12 mouse cellular contexts compared by ENCODE assay signal in genomic region chr5:3521741-3522140, GRCm38 (mm10).
"Had no signal": no experiment of that assay in that cellular context is flagged by ENCODE, and none has a peak within 500 bp of the region (broad histone marks: within the 10 kb centered on the region; RNA-seq: fewer than 3 reads in every experiment).

No protein-coding gene starts in this region.

- H3K4me3 ChIP-seq: kidney, embryonic 15.5 days; limb, embryonic 13.5 days; neural tube, embryonic 12.5 days had no signal

- H3K4me2 ChIP-seq: kidney, embryonic 15.5 days; limb, embryonic 13.5 days; neural tube, embryonic 12.5 days had no signal

- H3K9ac ChIP-seq: kidney, embryonic 15.5 days; limb, embryonic 13.5 days; liver, embryonic 14.5 days; neural tube, embryonic 12.5 days had no signal

- H3K27ac ChIP-seq: kidney, embryonic 15.5 days; limb, embryonic 13.5 days; liver, embryonic 14.5 days; neural tube, embryonic 12.5 days had no signal

- DNase-seq: kidney, postnatal 14 days; left cerebral cortex, postnatal 4 days; lung, adult 18-20 months; lung, postnatal 36 days; midbrain, embryonic 14.5 days; right cerebral cortex, adult 18-20 months; right cerebral cortex, postnatal 25 days; thymus, postnatal 4 days had no signal

- H3K27me3 ChIP-seq: kidney, embryonic 15.5 days; limb, embryonic 13.5 days; neural tube, embryonic 12.5 days had no signal

- H3K9me3 ChIP-seq: kidney, embryonic 15.5 days; limb, embryonic 13.5 days; neural tube, embryonic 12.5 days had no signal

- H3K4me1 ChIP-seq: kidney, embryonic 15.5 days; limb, embryonic 13.5 days had no signal
